Mouse (Mus musculus) ES-Bruce4 (cell line): Measurements from ENCODE around the gene Acvrl1.

ENCODE experiments used
- CTCF ChIP-seq: IDR thresholded peaks from one replicate; pipeline ENCODE4 v1.8.1; 2011; ENCODE audit warnings: low read depth, low read length
- POLR2A ChIP-seq: IDR thresholded peaks from one replicate; pipeline ENCODE4 v1.8.1; 2011; ENCODE audit warnings: low read length; ENCODE audit not compliant: insufficient read depth

- TF ChIP-seq POLR2A (no peak), CTCF (no peak)
Observed at GRCm38 (mm10) chr15:101180363-101181105, 52.2 kb downstream of the Acvrl1 start.
